8 mouse cellular contexts compared by ENCODE assay signal in genomic region chr12:69891721-69892120, GRCm38 (mm10). TPM values are rescaled to one million over a fixed set of nuclear protein-coding genes. Genes with fewer than 3 reads are reported as not detected.
DNase-seq lines count a peak whose midpoint lies in the region; ATAC-seq and TF ChIP-seq lines count a peak whose summit lies in the region.

No protein-coding gene starts in this region.

- no peak for ATAC-seq in hindbrain, embryonic 13.5 days (ENCODE audit: low FRiP score)
- ATAC-seq in midbrain, embryonic 13.5 days, result no peak

- H3K9me3 ChIP-seq in hindbrain, embryonic 13.5 days, result no peaks in the 10 kb centered on the region
- H3K9me3 ChIP-seq in midbrain, embryonic 13.5 days, result no peaks in the 10 kb centered on the region

- WGBS in kidney, adult 2 months, result 20% methylated on average over 3 of the region's 3 CpGs
- 46% methylated on average over 3 of the region's 3 CpGs for WGBS in hindbrain, embryonic 13.5 days
- 47% methylated on average over 3 of the region's 3 CpGs for WGBS in midbrain, embryonic 13.5 days

- H3K27me3 ChIP-seq in kidney, adult 2 months (replicated peaks; ENCODE audit: control insufficient read depth, insufficient read depth, low read length), result no peaks in the 10 kb centered on the region
- H3K27me3 ChIP-seq in hindbrain, embryonic 13.5 days, result no peaks in the 10 kb centered on the region
- H3K27me3 ChIP-seq in midbrain, embryonic 13.5 days, result no peaks in the 10 kb centered on the region

- H3K9ac ChIP-seq in hindbrain, embryonic 13.5 days, result peak overlapping the region; percentile 96
- H3K9ac ChIP-seq in midbrain, embryonic 13.5 days (replicated peaks), result peak overlapping the region; percentile 96

- peak overlapping the region; percentile 74 for H3K4me3 ChIP-seq in kidney, adult 2 months (ENCODE audit: insufficient read depth, low read depth, low read length)
- H3K4me3 ChIP-seq in hindbrain, embryonic 13.5 days, result peak overlapping the region; percentile 90
- peak overlapping the region; percentile 92 for H3K4me3 ChIP-seq in midbrain, embryonic 13.5 days (replicated peaks)

- DNase-seq in kidney, adult 2 months, result no peak
- DNase-seq in kidney, adult 8-10 months, result no peak
- DNase-seq in adipocyte (ENCODE audit: low spot score), result peak; percentile 25
- DNase-seq in right cerebral cortex, postnatal 14 days, result no peak
- DNase-seq in layer of hippocampus, postnatal 14 days (ENCODE audit: low spot score in 2 of 2), result no peak
- DNase-seq in kidney, postnatal 4 days, result no peak

- H3K27ac ChIP-seq in kidney, adult 2 months (ENCODE audit: insufficient read depth, low read depth, low read length), result peak overlapping the region; percentile 81
- H3K27ac ChIP-seq in hindbrain, embryonic 13.5 days, result peak overlapping the region; percentile 98
- 0 out of 2 replicates have a peak overlapping the region, but pooled peaks have one; percentile 96 for H3K27ac ChIP-seq in midbrain, embryonic 13.5 days

- peaks cover 18% of the 10 kb centered on the region for H3K4me1 ChIP-seq in kidney, adult 2 months (ENCODE audit: control insufficient read depth, insufficient read depth, low read length)
- peaks cover 31% of the 10 kb centered on the region for H3K4me1 ChIP-seq in hindbrain, embryonic 13.5 days (replicated peaks)
- peaks cover 40% of the 10 kb centered on the region for H3K4me1 ChIP-seq in midbrain, embryonic 13.5 days (replicated peaks)

- no peak for TF ChIP-seq CTCF in kidney, adult 2 months (conservative IDR thresholded peaks at IDR 0.05; ENCODE audit: insufficient read depth, insufficient read length, low read depth, low read length)

- no peak for TF ChIP-seq POLR2A in kidney, adult 2 months (IDR thresholded peaks at IDR 0.05; ENCODE audit: low read depth, low read length)

- peak overlapping the region; percentile 66 for H3K4me2 ChIP-seq in hindbrain, embryonic 13.5 days
- peak overlapping the region; percentile 75 for H3K4me2 ChIP-seq in midbrain, embryonic 13.5 days (replicated peaks)

- H3K36me3 ChIP-seq in kidney, adult 2 months (ENCODE audit: control insufficient read depth, insufficient read depth, low read length), result no peaks in the 10 kb centered on the region
- H3K36me3 ChIP-seq in hindbrain, embryonic 13.5 days, result no peaks in the 10 kb centered on the region
- no peaks in the 10 kb centered on the region for H3K36me3 ChIP-seq in midbrain, embryonic 13.5 days

RNA-seq across cellular contexts. Expression of gene Atl1, which starts 0.7 kb away (rescaled TPM):
- polyA plus RNA-seq in kidney, adult 2 months (2012; rRNA removed), result 0.95 and 2.1 TPM in 2 replicates
- polyA plus RNA-seq in hindbrain, embryonic 13.5 days (2015; fragmentation: Nextera tagmentation; extraction: Ambion mirVana), result 126 and 131 TPM in 2 replicates
- 128 and 129 TPM in 2 replicates for polyA plus RNA-seq in midbrain, embryonic 13.5 days (2015; fragmentation: Nextera tagmentation; extraction: Ambion mirVana)
- 100 to 1,000 TPM; 206 to 222 TPM for total RNA-seq in layer of hippocampus, postnatal 14 days (2021)

RNA-seq across cellular contexts. Expression of gene Map4k5, which starts 1.3 kb away (rescaled TPM):
- 6.3 and 6.5 TPM in 2 replicates for polyA plus RNA-seq in kidney, adult 2 months (2012; rRNA removed)
- 30.7 and 30.9 TPM in 2 replicates for polyA plus RNA-seq in hindbrain, embryonic 13.5 days (2015; fragmentation: Nextera tagmentation; extraction: Ambion mirVana)
- polyA plus RNA-seq in midbrain, embryonic 13.5 days (2015; fragmentation: Nextera tagmentation; extraction: Ambion mirVana), result 25.6 and 27.6 TPM in 2 replicates
- 10 to 100 TPM; 48.5 to 51.2 TPM for total RNA-seq in layer of hippocampus, postnatal 14 days (2021)

Comparison
In these comparisons a context has a peak if more than half of its experiments do, and no peak if none do; other contexts are left out.
1. RNA of gene Atl1, which starts 0.7 kb away (polyA plus RNA-seq): 128 to 129 TPM in midbrain, embryonic 13.5 days and 126 to 131 TPM in hindbrain, embryonic 13.5 days; 0.95 to 2.1 TPM in kidney, adult 2 months; every median in the first group is over 10 times any median in the second.
2. Peak in every context shown above with its lines, with median percentiles within 50 percentile points of each other: H3K27ac ChIP-seq and H3K4me3 ChIP-seq.